In the genomic region with DNA sequence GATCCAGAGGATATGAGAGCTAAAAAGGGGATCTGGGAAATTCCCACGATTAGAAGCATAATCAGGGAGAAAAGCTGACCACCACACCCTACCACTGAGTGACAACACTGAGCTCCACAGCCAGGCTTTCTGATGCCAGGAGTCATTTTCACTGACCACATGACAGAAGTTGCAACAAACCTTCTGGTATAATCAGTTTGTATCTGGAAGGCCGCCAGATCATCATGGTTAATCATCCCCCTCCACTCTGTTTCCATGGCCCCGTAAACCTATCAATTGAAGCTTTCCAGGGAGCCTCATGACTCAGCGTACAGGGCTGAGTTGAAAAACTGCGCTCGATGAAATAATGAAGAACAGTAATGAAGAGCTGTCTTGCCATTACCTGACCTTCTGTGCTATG, we compare ENCODE assay signal across 17 mouse cellular contexts.
A peak's percentile ranks its signal among the peaks of the same experiment; 100 is the strongest.
DNase-seq lines count a peak whose midpoint lies in the region; ATAC-seq lines count a peak whose summit lies in the region.
"Had no signal": no experiment of that assay in that cellular context is flagged by ENCODE, and none has a peak within 500 bp of the region (broad histone marks: within the 10 kb centered on the region; RNA-seq: fewer than 3 reads in every experiment).

No protein-coding gene starts in this region.

- peak; percentile 67 for ATAC-seq in megakaryocyte progenitor cell, adult 5-6 weeks (replicated peaks; ENCODE audit: poor library complexity)
- ATAC-seq: activated CD4-positive, CD25-positive, alpha-beta regulatory T cell, adult 4 months; lung, postnatal 0 days; Patski had no signal

- intact Hi-C loops in left cerebral cortex, postnatal 10 days (cut with DNase I) = no loop called here

- peak; percentile 17 to 83 for DNase-seq in adrenal gland, adult (ENCODE audit: inconsistent age in 2 of 2, low spot score in 1 of 2)
- DNase-seq in adrenal gland, postnatal 4 days (ENCODE audit: low spot score in 2 of 2) = no peak
- peak; percentile 31 for DNase-seq in kidney, adult 9 months
- no peak for DNase-seq in kidney, postnatal 14 days
- DNase-seq in adrenal gland, adult 8-10 months = peak; percentile 60
- no peak for DNase-seq in left cerebral cortex, postnatal 10 days (ENCODE audit: extremely low spot score in 1 of 2, low spot score in 2 of 2)
- no peak for DNase-seq in thymus, postnatal 4 days
- DNase-seq: cerebellum, adult 8-10 months; embryo, embryonic 11 days; gastrocnemius, postnatal 36 days; heart, postnatal 14 days; right cerebral cortex, postnatal 14 days; thymus, adult 2 months had no signal

Comparison
In these comparisons a context has a peak if more than half of its experiments do, and no peak if none do; other contexts are left out.
1. DNase-seq: peak in adrenal gland, adult (2 of 2), kidney, adult 9 months (single experiment) and adrenal gland, adult 8-10 months (single experiment); none in adrenal gland, postnatal 4 days (0 of 2), kidney, postnatal 14 days (single experiment), left cerebral cortex, postnatal 10 days (0 of 2) and thymus, postnatal 4 days (single experiment).